Mouse (Mus musculus): ENCODE results near the gene Snap29. TPM values are rescaled to one million over a fixed set of nuclear protein-coding genes. Genes with fewer than 3 reads are reported as not detected.

Gene Snap29
- total and polyA plus RNA-seq, 2 experiments: 4.2 to 15.9 TPM

GRCm38 (mm10) chr16:17461596-17461995 is 55.8 kb downstream of the Snap29 start:
- TF ChIP-seq CTCF (IDR thresholded peaks at IDR 0.05; ENCODE audit: low read depth, low read length) (no peak), POLR2A (IDR thresholded peaks at IDR 0.05; ENCODE audit: extremely low read depth, insufficient read depth, low read length) (no peak)

DNA sequence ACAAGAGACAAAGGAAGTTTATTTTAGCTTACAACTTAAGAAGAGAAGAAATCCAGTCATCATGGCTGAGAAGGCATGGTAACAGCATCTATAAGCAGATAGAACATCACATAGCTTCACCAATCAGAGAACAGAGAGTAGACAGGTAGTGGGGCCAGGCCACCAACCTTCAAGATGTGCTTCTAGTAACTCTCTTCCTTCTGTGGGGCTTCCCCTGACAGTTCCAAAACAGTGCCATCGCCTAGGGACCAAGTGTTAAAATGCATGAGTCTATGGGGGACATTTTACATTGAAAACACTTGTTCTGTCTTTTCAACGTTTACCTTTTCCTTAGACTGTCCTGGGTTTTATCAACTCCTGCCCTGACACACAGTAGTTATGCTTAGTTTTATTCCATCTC is 57.4 kb downstream of the Snap29 start:
- Histone ChIP-seq H3K27me3 (ENCODE audit: control insufficient read depth, insufficient read depth, low read length) (no peaks in the 10 kb centered on the region), H3K79me2 (ENCODE audit: control insufficient read depth, insufficient read depth, low read length) (peaks cover 42% of the 10 kb centered on the region), H3K4me1 (ENCODE audit: control insufficient read depth, insufficient read depth, low read length) (peaks cover 39% of the 10 kb centered on the region), H3K4me3 (ENCODE audit: insufficient read depth, low read depth, low read length) (no peak overlapping the region), H3K36me3 (ENCODE audit: control insufficient read depth, insufficient read depth, low read length) (peaks cover 2% of the 10 kb centered on the region; the same call in 1 of the 2 replicates), H3K9ac (ENCODE audit: low read depth, low read length) (no peak overlapping the region), H3K27ac (replicated peaks; ENCODE audit: insufficient read depth, low read depth, low read length) (peak overlapping the region; percentile 81)
- TF ChIP-seq POLR2A (IDR thresholded peaks at IDR 0.05; ENCODE audit: extremely low read depth, insufficient read depth, low read length) (no peak), CTCF (IDR thresholded peaks at IDR 0.05; ENCODE audit: low read depth, low read length) (no peak)
- WGBS: 60% methylated on average over 2 of the region's 2 CpGs
- DNase-seq (ENCODE audit: extremely low read depth, low read depth, low spot score): no peak

More at GRCm38 (mm10) chr16:17461596-17461995, 55.8 kb downstream of the Snap29 start:
- Histone ChIP-seq H3K36me3 (ENCODE audit: control insufficient read depth, insufficient read depth, low read length) (peaks cover 2% of the 10 kb centered on the region; the same call in 1 of the 2 replicates), H3K9ac (ENCODE audit: low read depth, low read length) (no peak overlapping the region), H3K4me3 (ENCODE audit: insufficient read depth, low read depth, low read length) (no peak overlapping the region), H3K27me3 (ENCODE audit: control insufficient read depth, insufficient read depth, low read length) (no peaks in the 10 kb centered on the region), H3K4me1 (ENCODE audit: control insufficient read depth, insufficient read depth, low read length) (peaks cover 32% of the 10 kb centered on the region), H3K27ac (replicated peaks; ENCODE audit: insufficient read depth, low read depth, low read length) (no peak overlapping the region), H3K79me2 (ENCODE audit: control insufficient read depth, insufficient read depth, low read length) (peaks cover 50% of the 10 kb centered on the region)
- no peak for DNase-seq (ENCODE audit: extremely low read depth, low read depth, low spot score)
- 66% methylated on average over 1 of the region's 1 CpGs for WGBS

DNA sequence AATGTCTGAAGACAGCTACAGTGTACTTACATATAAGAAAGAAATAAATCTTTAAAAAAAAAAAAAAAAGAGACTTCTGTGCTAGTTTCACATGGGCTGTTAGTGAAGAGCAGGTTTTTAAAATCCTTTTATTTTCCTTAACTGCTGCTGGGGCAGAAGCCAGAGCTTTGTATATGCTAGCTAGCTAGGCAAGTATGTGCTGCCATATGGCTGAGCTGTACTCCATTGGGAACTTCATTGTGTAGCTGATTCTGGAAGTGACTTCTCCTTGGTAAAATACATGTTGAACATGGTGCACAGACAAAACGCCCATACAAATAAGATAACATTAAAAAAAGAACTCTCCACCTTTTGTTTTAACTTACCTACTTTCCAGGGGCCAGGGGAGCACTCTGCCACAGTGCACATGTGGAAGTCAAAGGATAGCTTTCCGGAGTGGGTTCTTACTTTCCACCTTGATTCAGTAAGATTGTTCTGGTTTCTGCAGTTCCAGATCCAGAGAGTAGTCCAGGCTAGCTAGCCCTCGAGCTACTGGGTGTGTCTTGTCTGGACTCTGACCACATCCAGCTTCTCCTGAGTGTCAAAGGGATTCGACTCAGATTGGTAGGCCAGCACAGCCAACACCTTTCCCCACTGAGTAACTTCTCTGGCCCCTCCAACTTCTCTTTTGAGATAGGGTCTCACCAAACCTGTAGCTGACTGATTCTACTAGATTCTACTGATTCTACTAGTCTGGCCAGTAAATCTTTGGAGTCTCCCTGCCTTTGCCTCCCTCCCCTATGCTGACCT is 61.3 kb downstream of the Snap29 start:
- Histone ChIP-seq H3K27me3 (ENCODE audit: control insufficient read depth, insufficient read depth, low read length) (no peaks in the 10 kb centered on the region), H3K4me3 (ENCODE audit: insufficient read depth, low read depth, low read length) (no peak overlapping the region), H3K4me1 (ENCODE audit: control insufficient read depth, insufficient read depth, low read length) (peaks cover 19% of the 10 kb centered on the region), H3K36me3 (ENCODE audit: control insufficient read depth, insufficient read depth, low read length) (peaks cover 17% of the 10 kb centered on the region), H3K27ac (replicated peaks; ENCODE audit: insufficient read depth, low read depth, low read length) (no peak overlapping the region), H3K79me2 (ENCODE audit: control insufficient read depth, insufficient read depth, low read length) (peaks cover 29% of the 10 kb centered on the region; the same call in 1 of the 2 replicates), H3K9ac (ENCODE audit: low read depth, low read length) (no peak overlapping the region)
- no peak for TF ChIP-seq CTCF (IDR thresholded peaks at IDR 0.05; ENCODE audit: low read depth, low read length)
- TF ChIP-seq POLR2A (IDR thresholded peaks at IDR 0.05; ENCODE audit: extremely low read depth, insufficient read depth, low read length): no peak
- 48% methylated on average over 4 of the region's 4 CpGs for WGBS
- DNase-seq (ENCODE audit: extremely low read depth, low read depth, low spot score): no peak

DNA sequence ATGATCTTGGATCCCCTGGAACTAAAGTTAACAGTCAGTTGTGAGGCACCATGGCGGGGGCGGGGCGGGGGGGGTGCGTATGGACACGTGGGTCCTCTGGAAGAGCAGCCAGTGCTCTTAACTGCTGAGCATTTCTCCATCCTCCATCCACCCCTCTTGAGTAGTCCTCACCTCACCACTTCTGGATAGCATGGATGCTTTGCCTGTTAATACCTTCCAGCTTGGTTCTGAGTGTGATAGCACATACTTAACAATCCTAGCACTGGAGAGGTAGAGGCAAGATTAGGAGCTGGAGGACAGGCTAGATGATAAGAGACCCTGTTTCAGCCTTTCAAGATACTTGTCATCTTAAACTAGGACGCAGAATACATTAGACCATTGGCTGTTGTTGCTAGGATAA is 66.7 kb downstream of the Snap29 start:
- TF ChIP-seq CTCF (IDR thresholded peaks at IDR 0.05; ENCODE audit: low read depth, low read length): no peak
- no peak for TF ChIP-seq POLR2A (IDR thresholded peaks at IDR 0.05; ENCODE audit: extremely low read depth, insufficient read depth, low read length)
- peaks cover 25% of the 10 kb centered on the region for H3K36me3 ChIP-seq (ENCODE audit: control insufficient read depth, insufficient read depth, low read length)

DNA sequence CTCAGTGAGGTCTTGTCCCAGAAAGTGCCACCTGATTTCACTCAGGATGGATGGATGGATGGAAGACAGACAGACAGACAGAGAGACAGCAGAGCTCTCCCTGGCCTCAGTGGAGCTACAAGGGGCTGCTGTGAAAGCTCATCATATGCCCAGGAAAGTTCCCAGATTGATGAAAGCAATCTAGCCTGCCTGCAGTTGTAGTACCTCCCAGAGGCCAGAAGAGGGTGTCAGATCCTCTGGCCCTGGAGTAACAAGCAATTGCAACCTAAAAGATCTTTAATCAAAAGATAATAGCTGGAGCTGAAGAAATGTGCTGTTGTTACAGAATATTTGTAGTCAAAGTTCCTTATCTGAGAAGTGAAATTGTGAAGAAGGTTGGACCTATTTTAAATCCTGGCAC is 68.3 kb downstream of the Snap29 start:
- Histone ChIP-seq H3K4me1 (ENCODE audit: control insufficient read depth, insufficient read depth, low read length) (no peaks in the 10 kb centered on the region), H3K9ac (ENCODE audit: low read depth, low read length) (no peak overlapping the region), H3K79me2 (ENCODE audit: control insufficient read depth, insufficient read depth, low read length) (peaks cover 40% of the 10 kb centered on the region; the same call in 1 of the 2 replicates), H3K4me3 (ENCODE audit: insufficient read depth, low read depth, low read length) (no peak overlapping the region), H3K36me3 (ENCODE audit: control insufficient read depth, insufficient read depth, low read length) (peaks cover 20% of the 10 kb centered on the region), H3K27me3 (ENCODE audit: control insufficient read depth, insufficient read depth, low read length) (no peaks in the 10 kb centered on the region), H3K27ac (replicated peaks; ENCODE audit: insufficient read depth, low read depth, low read length) (no peak overlapping the region)
- no peak for TF ChIP-seq POLR2A (IDR thresholded peaks at IDR 0.05; ENCODE audit: extremely low read depth, insufficient read depth, low read length)
- TF ChIP-seq CTCF (IDR thresholded peaks at IDR 0.05; ENCODE audit: low read depth, low read length): peak; percentile 63; the same call in 1 of the 2 replicates
- DNase-seq (ENCODE audit: extremely low read depth, low read depth, low spot score): no peak

More for the DNA sequence above, 66.7 kb downstream of the Snap29 start:
- Histone ChIP-seq H3K79me2 (ENCODE audit: control insufficient read depth, insufficient read depth, low read length) (peaks cover 39% of the 10 kb centered on the region; the same call in 1 of the 2 replicates), H3K4me3 (ENCODE audit: insufficient read depth, low read depth, low read length) (no peak overlapping the region), H3K27me3 (ENCODE audit: control insufficient read depth, insufficient read depth, low read length) (no peaks in the 10 kb centered on the region), H3K27ac (replicated peaks; ENCODE audit: insufficient read depth, low read depth, low read length) (no peak overlapping the region), H3K9ac (ENCODE audit: low read depth, low read length) (no peak overlapping the region), H3K4me1 (ENCODE audit: control insufficient read depth, insufficient read depth, low read length) (peaks cover under 1% of the 10 kb centered on the region; the same call in 1 of the 2 replicates)
- 87% methylated on average over 6 of the region's 6 CpGs for WGBS
- no peak for DNase-seq (ENCODE audit: extremely low read depth, low read depth, low spot score)

DNA sequence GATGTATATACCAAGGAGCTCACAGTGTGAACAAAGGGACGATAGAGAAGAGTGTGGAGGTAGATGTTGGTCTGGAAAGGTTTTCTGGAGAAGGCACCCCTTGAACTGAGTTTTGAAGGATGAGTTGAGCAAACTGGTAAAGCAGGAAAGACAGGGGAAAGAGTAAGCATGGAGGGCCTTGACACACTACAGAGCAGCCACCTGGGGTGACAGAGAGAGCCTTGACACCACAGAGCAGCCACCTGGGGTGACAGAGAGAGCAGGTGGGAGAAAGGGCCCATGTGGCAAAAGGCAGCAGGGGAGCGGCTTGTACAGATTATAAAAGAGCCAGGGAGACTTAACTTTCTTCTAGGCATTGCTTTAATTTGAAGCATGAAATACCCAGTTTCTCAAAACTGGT is 69.0 kb downstream of the Snap29 start:
- no peak overlapping the region for H3K27ac ChIP-seq (replicated peaks; ENCODE audit: insufficient read depth, low read depth, low read length)
- peaks cover 36% of the 10 kb centered on the region; the same call in 1 of the 2 replicates for H3K79me2 ChIP-seq (ENCODE audit: control insufficient read depth, insufficient read depth, low read length)
- DNase-seq (ENCODE audit: extremely low read depth, low read depth, low spot score): no peak
- H3K9ac ChIP-seq (ENCODE audit: low read depth, low read length): no peak overlapping the region
- no peaks in the 10 kb centered on the region for H3K27me3 ChIP-seq (ENCODE audit: control insufficient read depth, insufficient read depth, low read length)
- WGBS: 88% methylated on average over 2 of the region's 2 CpGs
- H3K4me3 ChIP-seq (ENCODE audit: insufficient read depth, low read depth, low read length): no peak overlapping the region
- TF ChIP-seq CTCF (IDR thresholded peaks at IDR 0.05; ENCODE audit: low read depth, low read length): no peak
- no peak for TF ChIP-seq POLR2A (IDR thresholded peaks at IDR 0.05; ENCODE audit: extremely low read depth, insufficient read depth, low read length)
- peaks cover 18% of the 10 kb centered on the region for H3K36me3 ChIP-seq (ENCODE audit: control insufficient read depth, insufficient read depth, low read length)
- H3K4me1 ChIP-seq (ENCODE audit: control insufficient read depth, insufficient read depth, low read length): no peaks in the 10 kb centered on the region
